Mouse (Mus musculus) megakaryocyte, embryonic 14.5 days (primary cell): Measurements from ENCODE around the gene Rufy4. TPM values are rescaled to one million over a fixed set of nuclear protein-coding genes. Genes with fewer than 3 reads are reported as not detected.

Experiments used
- H3K27me3 ChIP-seq: replicated peaks from 2 replicates; pipeline ENCODE3; 2012; ENCODE audit warnings: inconsistent platforms
- H3K36me3 ChIP-seq: replicated peaks from 2 replicates; pipeline ENCODE3; 2012; ENCODE audit warnings: low read length, inconsistent platforms, mixed read lengths
- H3K4me1 ChIP-seq: 2 replicates; pipeline ENCODE4 v1.6.1; 2012; ENCODE audit warnings: inconsistent platforms
- H3K4me3 ChIP-seq: replicated peaks from 2 replicates; pipeline ENCODE3; 2012; ENCODE audit warnings: moderate library complexity, mild to moderate bottlenecking, inconsistent platforms
- H3K9me3 ChIP-seq: 2 replicates; pipeline ENCODE4 v1.6.1; 2012; ENCODE audit warnings: inconsistent platforms
- FLI1 ChIP-seq: IDR thresholded peaks from 2 replicates; pipeline ENCODE4 v1.6.1; 2012; ENCODE audit warnings: low read length, inconsistent platforms, mixed read lengths
- GATA1 ChIP-seq: IDR thresholded peaks from 3 replicates; pipeline ENCODE4 v1.6.1; 2012; ENCODE audit warnings: mixed read lengths, low read length, inconsistent platforms, borderline replicate concordance
- polyA plus RNA-seq: library from polyadenylated mRNA; stranded (reverse); fragments of >175 nt; gene quantifications from 2 replicates; pipeline ENCODE4 v1.2.3, GENCODE M21; 2012; ENCODE audit warnings: low replicate concordance; ENCODE audit not compliant: insufficient read depth

Rufy4 gene
- polyA plus RNA-seq, 1 experiment, result 0.41 TPM

DNA sequence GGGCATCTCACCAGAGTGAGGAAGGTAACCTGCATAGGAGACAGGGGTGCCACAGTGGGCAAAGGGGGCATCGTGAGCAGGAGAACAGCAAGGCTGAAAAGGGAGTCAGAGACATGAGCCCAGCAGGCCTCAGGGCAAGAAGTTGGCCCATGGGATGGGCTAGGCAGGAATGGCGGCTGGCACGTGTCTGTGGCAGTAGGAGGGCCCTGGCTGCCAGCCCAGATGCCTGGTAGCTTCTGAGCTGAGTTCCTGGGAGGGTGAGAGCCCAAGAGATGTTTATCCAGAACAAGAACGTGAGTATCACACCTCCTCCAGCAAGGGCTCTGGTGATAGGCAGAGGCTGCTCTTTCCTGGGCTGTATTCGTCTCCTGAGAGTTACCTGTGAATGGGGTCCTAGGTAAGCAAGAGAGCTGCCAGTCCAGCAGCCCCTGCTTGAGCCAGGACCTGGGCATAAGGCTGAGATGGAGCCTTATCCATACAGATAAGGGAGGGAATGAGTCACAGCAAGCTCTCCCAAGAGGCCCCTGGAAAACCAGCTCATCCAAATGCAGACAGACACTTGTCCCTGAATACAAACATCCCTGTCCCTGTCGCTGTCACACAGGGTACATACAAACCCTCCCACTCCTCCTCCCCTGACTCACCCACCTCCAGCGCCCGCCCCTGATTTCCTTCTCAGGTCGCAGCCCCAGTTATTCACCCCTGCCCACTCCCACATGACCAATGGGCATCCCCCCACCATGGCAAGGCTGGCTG lies 3.3 kb upstream of the Rufy4 start:
- H3K9me3 ChIP-seq, result no peaks in the 10 kb centered on the region
- peaks cover 86% of the 10 kb centered on the region for H3K27me3 ChIP-seq
- peaks cover 57% of the 10 kb centered on the region for H3K4me1 ChIP-seq
- TF ChIP-seq FLI1 (no peak), GATA1 (no peak)
- no peaks in the 10 kb centered on the region for H3K36me3 ChIP-seq
- no peak overlapping the region for H3K4me3 ChIP-seq

DNA sequence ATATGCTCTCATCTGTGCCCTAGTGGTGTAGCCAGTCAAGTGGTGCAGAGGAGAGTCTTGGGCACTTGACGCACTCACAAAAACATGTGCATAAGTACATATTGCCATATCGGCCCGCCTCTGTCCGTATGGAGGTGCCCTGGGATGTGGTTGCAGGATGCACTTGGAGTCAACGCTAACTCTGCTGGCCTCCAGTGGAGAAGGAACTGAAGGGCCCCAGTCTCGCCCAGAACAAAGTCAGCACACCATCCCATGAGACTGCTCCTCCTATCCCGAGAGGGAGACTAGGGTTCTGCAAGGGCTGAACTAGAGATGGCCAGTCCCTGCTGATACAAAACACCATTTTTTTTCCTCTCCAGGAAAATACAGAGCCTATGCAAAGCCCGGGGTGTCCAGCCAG lies 2.1 kb upstream of the Rufy4 start:
- H3K36me3 ChIP-seq, result no peaks in the 10 kb centered on the region
- H3K4me1 ChIP-seq, result peaks cover 63% of the 10 kb centered on the region
- no peaks in the 10 kb centered on the region for H3K9me3 ChIP-seq
- peaks cover 83% of the 10 kb centered on the region for H3K27me3 ChIP-seq
- H3K4me3 ChIP-seq, result no peak overlapping the region
- TF ChIP-seq FLI1, result no peak
- no peak for TF ChIP-seq GATA1

DNA sequence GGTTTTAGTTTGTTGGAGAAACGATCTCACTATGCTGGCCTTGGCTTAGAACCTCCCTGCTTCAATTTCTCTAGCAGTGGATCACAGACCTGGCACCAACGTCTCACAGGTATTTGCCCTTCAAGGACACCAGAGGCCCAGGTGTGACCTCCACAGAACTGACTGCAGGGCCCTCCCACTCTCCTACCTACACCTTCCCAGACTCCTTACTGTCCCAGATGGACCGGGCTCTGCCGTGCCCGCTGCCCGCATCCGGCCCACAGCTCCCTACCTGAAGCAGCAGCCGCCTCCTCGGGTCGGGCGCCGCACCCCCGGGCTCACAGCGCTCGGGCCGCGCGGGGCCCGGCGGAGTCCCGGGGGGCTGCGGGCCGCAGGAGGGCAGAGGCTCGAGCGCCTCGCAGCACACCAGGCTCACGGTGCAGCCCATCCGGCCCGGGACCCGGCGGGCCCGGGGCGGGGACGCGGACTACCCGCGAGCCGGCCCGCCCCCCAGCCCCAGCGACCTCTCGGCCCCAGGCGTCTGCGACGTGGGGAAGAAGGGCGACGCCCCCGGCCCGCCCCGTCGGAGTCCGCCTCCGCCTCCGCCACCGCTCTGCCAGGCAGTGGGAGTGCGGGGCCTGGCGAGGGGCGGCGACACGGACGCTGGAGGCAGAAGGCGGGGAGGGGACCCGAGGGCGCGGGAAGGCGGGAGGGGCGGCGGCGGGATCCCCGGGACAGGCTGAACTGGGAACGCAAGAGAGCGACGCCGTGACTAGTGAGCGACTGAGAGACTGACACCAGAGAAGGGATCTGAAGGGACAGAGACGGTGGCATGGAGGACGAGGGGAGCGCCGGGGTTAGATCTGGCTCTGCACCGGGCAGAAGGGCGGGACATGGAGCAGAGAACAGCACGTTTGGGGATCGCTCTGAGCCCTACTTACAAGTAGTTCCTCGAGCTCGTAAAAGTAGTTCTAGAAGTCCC lies 1.0 kb upstream of the Rufy4 start, which contains the start of gene Tns1:
Gene Tns1, minus strand, starts transcription at position 429 of the 961 bp plus-strand sequence.
- H3K27me3 ChIP-seq, result peaks cover 79% of the 10 kb centered on the region
- TF ChIP-seq GATA1 (no peak), FLI1 (no peak)
- peaks cover 67% of the 10 kb centered on the region for H3K4me1 ChIP-seq
- H3K9me3 ChIP-seq, result no peaks in the 10 kb centered on the region
- no peaks in the 10 kb centered on the region for H3K36me3 ChIP-seq
- H3K4me3 ChIP-seq, result peak within 1 kb of the TSS; percentile 91

DNA sequence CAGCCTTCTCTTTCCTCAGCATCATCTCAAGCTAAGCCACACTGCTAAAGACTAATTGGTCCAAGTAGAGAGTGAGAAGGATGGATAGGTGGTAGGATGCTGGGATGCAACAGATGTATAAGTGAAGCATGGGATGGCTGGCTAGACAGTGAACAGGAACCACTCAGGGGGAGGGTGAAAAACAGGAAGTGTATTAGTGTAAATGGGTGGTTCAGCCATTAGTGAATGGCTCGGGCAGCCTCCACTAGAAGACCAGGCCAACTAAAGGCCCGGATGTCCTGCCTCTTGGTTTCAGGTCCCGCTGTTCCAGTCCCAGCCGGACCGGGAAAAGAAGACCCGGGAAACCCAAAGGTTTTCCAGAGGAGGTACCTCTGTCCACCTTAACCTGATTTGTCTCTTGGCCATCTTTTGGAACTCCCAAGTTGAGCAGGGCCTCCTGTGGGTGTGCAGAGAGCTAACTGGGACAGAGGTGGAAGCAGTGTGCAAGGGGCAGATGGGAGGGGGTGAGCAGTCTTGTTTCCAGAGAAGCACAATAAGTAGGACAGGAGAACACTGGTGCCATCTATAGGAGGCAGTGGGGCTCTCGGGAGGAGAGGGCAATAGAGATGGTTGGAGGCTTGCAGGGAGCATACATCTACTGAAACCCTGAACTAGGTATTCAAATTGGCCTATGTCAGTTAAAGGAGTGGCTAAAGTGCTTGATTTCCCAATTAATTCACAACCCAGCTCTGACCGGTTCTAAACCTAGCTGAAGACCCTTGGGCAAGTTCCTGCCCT lies 5.7 kb downstream of the Rufy4 start:
- no peak for TF ChIP-seq GATA1
- no peak for TF ChIP-seq FLI1

GRCm38 (mm10) chr1:74132011-74132410 lies 6.7 kb downstream of the Rufy4 start:
- peaks cover 54% of the 10 kb centered on the region for H3K27me3 ChIP-seq
- no peaks in the 10 kb centered on the region for H3K9me3 ChIP-seq
- TF ChIP-seq GATA1 (no peak), FLI1 (no peak)
- no peak overlapping the region for H3K4me3 ChIP-seq
- no peaks in the 10 kb centered on the region for H3K36me3 ChIP-seq
- peaks cover 70% of the 10 kb centered on the region for H3K4me1 ChIP-seq

More for the DNA sequence above, 5.7 kb downstream of the Rufy4 start:
- peaks cover 73% of the 10 kb centered on the region for H3K4me1 ChIP-seq
- H3K4me3 ChIP-seq, result no peak overlapping the region
- H3K36me3 ChIP-seq, result no peaks in the 10 kb centered on the region
- no peaks in the 10 kb centered on the region for H3K9me3 ChIP-seq
- H3K27me3 ChIP-seq, result peaks cover 58% of the 10 kb centered on the region

DNA sequence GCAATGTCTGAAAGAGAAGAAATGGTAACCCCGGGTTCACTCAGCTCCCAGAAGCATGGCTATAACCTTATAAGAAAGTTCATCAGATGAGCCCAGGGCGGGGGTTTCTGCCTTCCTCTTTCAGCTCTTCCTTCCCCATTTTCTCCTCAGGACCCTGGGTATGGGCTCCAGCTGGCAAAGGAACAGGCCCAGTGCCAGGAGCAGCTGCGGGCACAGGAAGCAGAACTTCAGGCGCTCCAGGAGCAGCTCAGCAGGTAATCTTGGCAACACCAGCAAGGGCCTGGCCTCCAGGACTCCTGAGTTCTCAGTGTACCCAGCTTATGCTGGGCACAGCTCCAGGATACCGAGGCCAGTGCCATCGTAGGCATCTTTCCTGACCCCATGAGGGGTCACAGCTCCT lies 8.6 kb downstream of the Rufy4 start:
- TF ChIP-seq FLI1 (no peak), GATA1 (no peak)
- peaks cover 46% of the 10 kb centered on the region for H3K27me3 ChIP-seq
- peaks cover 6% of the 10 kb centered on the region for H3K9me3 ChIP-seq
- peaks cover 61% of the 10 kb centered on the region for H3K4me1 ChIP-seq
- no peak overlapping the region for H3K4me3 ChIP-seq
- no peaks in the 10 kb centered on the region for H3K36me3 ChIP-seq

GRCm38 (mm10) chr1:74135326-74135950 lies 10.1 kb downstream of the Rufy4 start:
- Histone ChIP-seq H3K36me3 (no peaks in the 10 kb centered on the region), H3K9me3 (peaks cover 6% of the 10 kb centered on the region), H3K4me1 (peaks cover 69% of the 10 kb centered on the region), H3K4me3 (peak overlapping the region; percentile 77), H3K27me3 (peaks cover 37% of the 10 kb centered on the region)
- TF ChIP-seq GATA1 (peak; percentile 43; the same call in 1 of the 3 replicates), FLI1 (no peak)

GRCm38 (mm10) chr1:74139415-74139814 lies 14.1 kb downstream of the Rufy4 start:
- TF ChIP-seq GATA1 (no peak), FLI1 (no peak)
- no peak overlapping the region for H3K4me3 ChIP-seq
- peaks cover under 1% of the 10 kb centered on the region for H3K27me3 ChIP-seq
- peaks cover 56% of the 10 kb centered on the region for H3K4me1 ChIP-seq
- peaks cover 6% of the 10 kb centered on the region for H3K9me3 ChIP-seq
- H3K36me3 ChIP-seq, result no peaks in the 10 kb centered on the region

DNA sequence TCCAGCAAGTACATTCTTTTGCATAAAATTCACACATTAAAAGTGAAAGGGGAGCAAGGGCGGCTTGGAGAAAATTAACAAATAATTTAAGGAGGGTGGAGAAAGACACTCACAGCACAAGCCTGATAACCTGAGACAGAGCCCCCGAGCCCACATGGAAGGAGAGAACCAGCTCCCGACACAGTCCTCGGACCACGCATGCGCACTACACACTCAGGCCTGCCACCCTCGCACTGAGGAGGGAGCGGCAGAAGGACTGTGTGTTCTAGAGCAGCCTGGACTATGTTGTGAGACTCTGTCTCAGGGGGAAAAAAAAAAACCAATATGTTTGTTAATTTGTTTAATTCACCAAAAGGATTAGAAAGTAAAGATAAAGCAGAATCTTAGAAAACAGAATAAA lies 16.4 kb downstream of the Rufy4 start:
- no peak for TF ChIP-seq GATA1
- no peak for TF ChIP-seq FLI1
- Histone ChIP-seq H3K36me3 (no peaks in the 10 kb centered on the region), H3K4me3 (no peak overlapping the region), H3K4me1 (peaks cover 63% of the 10 kb centered on the region), H3K9me3 (peaks cover 6% of the 10 kb centered on the region), H3K27me3 (no peaks in the 10 kb centered on the region)
